Mouse (Mus musculus): ENCODE measurements at regions not wholly inside any gene's neighbourhood (a gene's known extent, or its start where the extent isn't known, plus 50 kb on each side); places are given as distances from the start of the nearest gene placed in this dataset.

DNA sequence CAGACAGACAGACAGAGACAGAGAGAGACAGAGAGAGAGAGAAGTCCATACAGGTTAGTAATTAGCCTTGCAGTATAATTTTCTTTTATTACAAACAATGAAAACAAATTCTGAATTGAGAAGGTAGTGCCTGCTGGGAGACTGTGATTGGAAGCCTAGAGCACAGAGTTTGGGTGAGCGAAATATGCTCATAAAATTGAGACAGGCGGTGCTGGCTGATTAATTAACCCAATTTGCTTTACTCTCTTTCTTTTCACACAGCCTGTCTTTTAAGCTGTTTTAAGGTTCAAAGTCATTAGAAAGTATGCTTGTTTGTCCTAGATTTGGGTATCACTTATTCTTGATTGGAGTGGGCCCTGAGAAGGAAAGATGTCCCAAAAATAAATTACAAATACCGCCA, 816.1 kb downstream of the Car8 start:
- Histone ChIP-seq H3K4me3 (no peak overlapping the region), H3K27ac (no peak overlapping the region)
- no peak for TF ChIP-seq CTCF (conservative IDR thresholded peaks at IDR 0.05)
- DNase-seq (ENCODE audit: low spot score in 2 of 2) = no peak

GRCm38 (mm10) chr4:7414301-7414700, 824.5 kb downstream of the Car8 start:
- no peak overlapping the region for H3K4me3 ChIP-seq
- H3K27ac ChIP-seq = no peak overlapping the region
- no peak for DNase-seq (ENCODE audit: low spot score in 2 of 2)
- TF ChIP-seq CTCF (conservative IDR thresholded peaks at IDR 0.05) = no peak

DNA sequence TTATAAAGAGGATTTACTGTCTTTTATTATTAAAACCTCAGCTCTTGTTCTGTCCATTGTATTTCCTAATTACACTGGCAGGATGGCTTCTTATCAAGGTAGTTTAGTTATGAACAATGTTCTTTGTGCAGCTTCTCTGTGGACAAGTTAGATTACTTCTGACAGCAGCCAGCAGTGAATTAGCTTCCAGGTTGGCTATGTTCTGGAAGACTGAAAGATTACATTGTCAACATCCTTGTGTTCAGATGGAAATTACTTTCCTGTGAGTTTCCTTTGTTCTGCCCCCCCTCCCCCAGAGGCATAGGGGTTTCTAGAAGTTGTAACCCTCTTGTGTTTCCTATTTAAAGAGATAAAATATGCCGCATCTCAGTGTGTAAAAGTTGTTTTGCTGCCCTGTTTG, 846.1 kb downstream of the Car8 start:
- TF ChIP-seq CTCF (conservative IDR thresholded peaks at IDR 0.05) = no peak
- H3K27ac ChIP-seq = no peak overlapping the region
- no peak overlapping the region for H3K4me3 ChIP-seq
- DNase-seq (ENCODE audit: low spot score in 2 of 2) = no peak

DNA sequence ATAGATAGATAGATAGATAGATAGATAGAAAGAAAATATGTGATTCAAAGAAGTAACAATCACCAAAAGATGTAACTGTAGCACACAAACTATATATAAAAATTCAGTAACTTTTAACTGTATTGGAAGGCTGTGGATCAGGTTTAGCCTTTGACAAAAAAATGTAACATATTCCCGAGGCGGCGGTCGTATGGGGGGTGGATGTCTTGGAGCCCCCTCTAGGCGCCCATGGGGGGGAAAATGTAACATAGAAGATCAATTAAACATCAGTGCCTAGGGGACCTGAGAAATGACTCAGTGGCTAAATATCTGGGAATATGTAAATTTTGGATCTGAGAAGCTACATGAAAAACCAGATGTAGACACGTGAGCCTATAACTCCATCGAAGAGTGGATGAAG, 847.2 kb downstream of the Car8 start:
- no peak for TF ChIP-seq CTCF (conservative IDR thresholded peaks at IDR 0.05)
- Histone ChIP-seq H3K4me3 (no peak overlapping the region), H3K27ac (no peak overlapping the region)
- no peak for DNase-seq (ENCODE audit: low spot score in 2 of 2)

GRCm38 (mm10) chr4:7385069-7385468, 853.8 kb downstream of the Car8 start:
- TF ChIP-seq CTCF (conservative IDR thresholded peaks at IDR 0.05) = no peak

GRCm38 (mm10) chr4:7379996-7380395, 858.8 kb downstream of the Car8 start:
- no peak for DNase-seq (ENCODE audit: low spot score in 2 of 2)
- no peak for TF ChIP-seq CTCF (conservative IDR thresholded peaks at IDR 0.05)
- Histone ChIP-seq H3K27ac (no peak overlapping the region), H3K4me3 (no peak overlapping the region)

More at GRCm38 (mm10) chr4:7385069-7385468, 853.8 kb downstream of the Car8 start:
- H3K4me3 ChIP-seq = no peak overlapping the region
- DNase-seq (ENCODE audit: low spot score in 2 of 2) = no peak
- no peak overlapping the region for H3K27ac ChIP-seq

DNA sequence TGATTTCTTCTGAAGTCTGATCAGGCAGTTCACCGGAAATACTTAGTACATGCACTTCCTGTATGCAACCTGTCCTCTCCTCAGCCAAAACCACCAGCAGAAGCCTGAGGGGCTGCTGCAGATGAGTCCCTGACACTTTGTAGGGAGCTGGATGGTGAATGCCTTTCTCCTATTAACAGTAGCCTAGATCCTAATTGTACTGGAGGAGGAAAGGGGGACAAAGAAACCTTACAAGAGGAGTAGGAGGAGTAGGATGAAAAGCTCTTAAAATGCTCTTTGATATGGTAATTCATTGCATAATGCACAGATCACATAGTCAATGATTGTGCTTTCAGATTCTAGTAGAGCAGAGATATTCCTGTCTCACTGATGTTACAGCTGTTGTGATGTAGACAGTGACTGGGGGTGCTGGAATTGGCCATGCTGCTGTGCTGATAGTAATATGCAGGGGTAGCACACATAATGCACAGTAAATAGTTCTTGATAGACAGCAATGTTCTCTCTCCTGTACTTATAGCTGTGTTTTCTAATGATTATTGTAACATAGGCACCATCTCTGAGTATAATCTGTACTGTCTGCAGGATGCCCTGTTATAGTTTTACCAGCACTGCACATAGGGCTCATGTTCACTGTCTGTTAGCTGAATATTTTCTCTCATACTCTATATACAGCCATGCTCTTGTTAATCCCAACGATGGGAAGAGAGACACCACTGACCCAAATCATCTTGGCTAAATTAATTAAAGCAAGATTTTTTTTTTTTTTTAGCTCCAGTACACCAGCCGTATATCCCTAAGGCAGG, 874.4 kb downstream of the Car8 start:
- Histone ChIP-seq H3K4me3 (no peak overlapping the region), H3K27ac (no peak overlapping the region)
- no peak for TF ChIP-seq CTCF (conservative IDR thresholded peaks at IDR 0.05)
- no peak for DNase-seq (ENCODE audit: low spot score in 2 of 2)

DNA sequence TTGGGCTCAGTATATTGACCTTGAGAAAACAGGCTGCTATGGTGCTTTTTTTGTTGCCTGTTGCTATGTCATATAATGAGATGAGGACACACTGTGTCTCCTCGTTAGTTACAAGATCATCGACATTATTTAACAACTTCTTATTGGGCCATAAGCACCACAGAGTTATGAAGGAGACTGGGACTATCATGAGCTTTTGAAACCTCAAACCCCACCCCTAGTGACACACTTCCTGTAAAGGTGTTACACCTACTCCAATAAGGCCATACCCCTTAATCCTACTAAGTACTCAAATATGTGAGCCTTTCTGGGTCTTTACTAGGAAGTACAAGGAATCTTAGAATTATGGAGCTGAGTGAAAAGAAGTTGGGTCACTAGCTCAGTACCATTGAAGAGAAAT, 875.3 kb downstream of the Car8 start:
- Histone ChIP-seq H3K27ac (no peak overlapping the region), H3K4me3 (no peak overlapping the region)
- TF ChIP-seq CTCF (conservative IDR thresholded peaks at IDR 0.05) = no peak
- no peak for DNase-seq (ENCODE audit: low spot score in 2 of 2)

GRCm38 (mm10) chr4:7356202-7356601, 882.6 kb downstream of the Car8 start:
- H3K4me3 ChIP-seq = no peak overlapping the region
- TF ChIP-seq CTCF (conservative IDR thresholded peaks at IDR 0.05) = no peak
- no peak overlapping the region for H3K27ac ChIP-seq
- no peak for DNase-seq (ENCODE audit: low spot score in 2 of 2)

GRCm38 (mm10) chr4:7347317-7347716, 891.5 kb downstream of the Car8 start:
- DNase-seq (ENCODE audit: low spot score in 2 of 2) = no peak
- Histone ChIP-seq H3K27ac (no peak overlapping the region), H3K4me3 (no peak overlapping the region)
- no peak for TF ChIP-seq CTCF (conservative IDR thresholded peaks at IDR 0.05)

DNA sequence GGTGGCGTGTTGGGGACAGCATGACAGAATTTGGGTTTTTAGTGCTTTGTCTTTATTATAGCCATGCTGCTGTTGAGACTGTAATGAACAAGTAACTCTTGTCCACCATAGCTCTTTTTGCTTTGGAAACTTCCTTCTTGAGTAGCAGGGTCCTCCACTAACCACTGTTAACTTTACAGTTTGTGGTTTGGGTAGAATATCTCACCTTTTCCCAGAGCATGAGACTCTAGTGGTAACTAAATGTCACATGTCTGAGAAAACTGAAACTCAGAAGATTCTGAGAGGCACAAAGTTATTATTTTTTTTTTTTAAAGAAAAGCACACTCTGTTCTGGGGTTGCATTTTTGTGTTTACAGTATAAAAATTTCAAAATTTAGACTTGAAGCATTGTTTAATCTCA, 897.7 kb downstream of the Car8 start:
- no peak for DNase-seq (ENCODE audit: low spot score in 2 of 2)
- TF ChIP-seq CTCF (conservative IDR thresholded peaks at IDR 0.05) = no peak
- Histone ChIP-seq H3K27ac (no peak overlapping the region), H3K4me3 (no peak overlapping the region)

DNA sequence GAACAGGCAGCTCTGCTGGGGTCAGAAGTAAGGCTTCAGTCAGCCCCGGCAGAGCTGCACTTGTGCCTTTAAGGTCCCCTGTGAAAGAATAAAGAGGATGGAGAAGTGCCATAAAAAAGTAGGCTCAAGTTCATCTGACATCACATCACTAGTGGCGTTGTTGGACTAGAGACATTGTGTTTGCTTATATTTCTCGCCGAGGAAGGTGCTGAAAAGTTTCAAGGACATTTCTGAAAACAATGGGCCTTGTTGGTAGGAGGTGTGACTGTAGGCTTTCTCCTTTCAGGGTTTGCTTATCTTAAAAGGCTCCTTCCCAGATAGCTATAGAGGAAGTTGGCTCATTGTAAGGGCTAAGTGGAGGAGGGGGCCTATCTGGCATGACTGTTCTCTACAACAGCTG, 924.6 kb downstream of the Car8 start:
- DNase-seq (ENCODE audit: low spot score in 2 of 2) = no peak
- Histone ChIP-seq H3K4me3 (no peak overlapping the region), H3K27ac (no peak overlapping the region)
- no peak for TF ChIP-seq CTCF (conservative IDR thresholded peaks at IDR 0.05)

- no peak overlapping the region for H3K27ac ChIP-seq
- DNase-seq (ENCODE audit: low spot score in 2 of 2) = no peak
- no peak overlapping the region for H3K4me3 ChIP-seq
- no peak for TF ChIP-seq CTCF (conservative IDR thresholded peaks at IDR 0.05)
Observed at GRCm38 (mm10) chr4:7313219-7313618, 925.6 kb downstream of the Car8 start.

DNA sequence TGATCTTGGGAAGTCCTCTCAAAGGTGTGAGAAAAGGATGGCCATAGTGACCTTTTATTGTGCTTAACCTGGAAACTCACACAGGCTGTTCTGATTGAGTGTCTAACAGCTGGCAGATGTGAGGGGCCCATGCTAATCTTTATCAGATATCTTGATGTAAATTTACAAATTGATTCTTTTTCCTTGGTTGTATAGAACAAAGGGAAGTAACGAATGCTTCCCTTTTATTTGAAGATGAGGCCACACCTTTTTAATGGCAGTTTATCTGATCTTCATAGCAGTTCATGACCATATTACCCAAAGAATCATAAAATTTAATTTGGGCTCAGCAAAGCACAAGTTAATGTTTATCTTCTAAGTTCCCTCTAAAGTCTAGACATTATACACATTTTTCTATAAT, 926.7 kb downstream of the Car8 start:
- no peak overlapping the region for H3K27ac ChIP-seq

More for the DNA sequence above, 926.7 kb downstream of the Car8 start:
- H3K4me3 ChIP-seq = no peak overlapping the region
- TF ChIP-seq CTCF (conservative IDR thresholded peaks at IDR 0.05) = no peak
- DNase-seq (ENCODE audit: low spot score in 2 of 2) = no peak
